Mouse (Mus musculus) liver, postnatal 0 days (tissue): Measurements from ENCODE around the gene Ttc39d. TPM values are rescaled to one million over a fixed set of nuclear protein-coding genes. Genes with fewer than 3 reads are reported as not detected.
"Not testable (repeated sequence)": the region's sequence is repeated elsewhere in the genome, so short reads cannot be mapped to it uniquely, and the experiment has no call there.

Source experiments
- ATAC-seq: fragments of 200-750 bp; cut with Nextera tagmentation; 2 replicates; pipeline ENCODE4 v1.8.0; 2017; ENCODE audit warnings: mild to moderate bottlenecking, moderate library complexity
- DNase-seq: peaks from one replicate; pipeline ENCODE4 v3.0.0-alpha.2; 2016
- H3K27ac ChIP-seq: fragments of 300-500 bp; sonication (generic); 2 replicates; pipeline ENCODE4 v1.5.1; 2014; ENCODE audit warnings: antibody characterized with exemption, moderate library complexity, mild to moderate bottlenecking, low read depth
- H3K27me3 ChIP-seq: fragments of 300-500 bp; sonication (generic); 2 replicates; pipeline ENCODE4 v1.6.1; 2014; ENCODE audit warnings: low read length, control low read depth, mixed read lengths; ENCODE audit not compliant: insufficient read depth
- H3K36me3 ChIP-seq: fragments of 300-500 bp; sonication (generic); replicated peaks from 2 replicates; pipeline ENCODE4 v1.6.1; 2014; ENCODE audit warnings: mild to moderate bottlenecking, control low read depth, low read length, moderate library complexity, mixed read lengths; ENCODE audit not compliant: insufficient read depth
- H3K4me1 ChIP-seq: fragments of 300-500 bp; sonication (generic); 2 replicates; pipeline ENCODE4 v1.6.1; 2014; ENCODE audit warnings: antibody characterized with exemption, mild to moderate bottlenecking, control low read depth; ENCODE audit not compliant: insufficient read depth
- H3K4me2 ChIP-seq: fragments of 300-500 bp; sonication (generic); 2 replicates; pipeline ENCODE4 v1.6.1; 2014; ENCODE audit warnings: low read depth, mild to moderate bottlenecking, low read length, moderate library complexity, mixed read lengths
- H3K4me3 ChIP-seq: fragments of 300-500 bp; sonication (generic); 2 replicates; pipeline ENCODE4 v1.5.1; 2014; ENCODE audit warnings: low read depth, low read length
- H3K9ac ChIP-seq: fragments of 300-500 bp; sonication (generic); replicated peaks from 2 replicates; pipeline ENCODE4 v1.6.1; 2014; ENCODE audit warnings: mild to moderate bottlenecking, moderate library complexity
- H3K9me3 ChIP-seq: fragments of 300-500 bp; sonication (generic); 2 replicates; pipeline ENCODE4 v1.6.1; 2016; ENCODE audit warnings: mild to moderate bottlenecking, control low read depth, low read length, mixed read lengths
- CTCF ChIP-seq: sonication (generic); IDR thresholded peaks from 2 replicates; pipeline ENCODE4 v1.5.1; 2016; ENCODE audit warnings: antibody characterized with exemption, low read depth
- EP300 ChIP-seq: IDR thresholded peaks from 2 replicates; pipeline ENCODE4 v1.6.1; 2016; ENCODE audit warnings: antibody characterized with exemption, low read depth, mild to moderate bottlenecking
- WGBS: fragments of 180-500 bp; shearing (Covaris S2); extraction: QIAGEN DNeasy Blood & Tissue Kit; methylation state at CpG from one replicate; pipeline ENCODE4 v1.1.7; 2014; ENCODE audit not compliant: insufficient replicate concordance; 5-methylcytosine and 5-hydroxymethylcytosine counted together
- polyA plus RNA-seq: library from polyadenylated mRNA; unstranded; fragments of >200 nt; fragmentation: Nextera tagmentation; extraction: Ambion mirVana; gene quantifications from 2 replicates; pipeline ENCODE4 v1.2.1, GENCODE M21; 2015

Gene Ttc39d
- polyA plus RNA-seq, 1 experiment from 2014 or later, result not detected

DNA sequence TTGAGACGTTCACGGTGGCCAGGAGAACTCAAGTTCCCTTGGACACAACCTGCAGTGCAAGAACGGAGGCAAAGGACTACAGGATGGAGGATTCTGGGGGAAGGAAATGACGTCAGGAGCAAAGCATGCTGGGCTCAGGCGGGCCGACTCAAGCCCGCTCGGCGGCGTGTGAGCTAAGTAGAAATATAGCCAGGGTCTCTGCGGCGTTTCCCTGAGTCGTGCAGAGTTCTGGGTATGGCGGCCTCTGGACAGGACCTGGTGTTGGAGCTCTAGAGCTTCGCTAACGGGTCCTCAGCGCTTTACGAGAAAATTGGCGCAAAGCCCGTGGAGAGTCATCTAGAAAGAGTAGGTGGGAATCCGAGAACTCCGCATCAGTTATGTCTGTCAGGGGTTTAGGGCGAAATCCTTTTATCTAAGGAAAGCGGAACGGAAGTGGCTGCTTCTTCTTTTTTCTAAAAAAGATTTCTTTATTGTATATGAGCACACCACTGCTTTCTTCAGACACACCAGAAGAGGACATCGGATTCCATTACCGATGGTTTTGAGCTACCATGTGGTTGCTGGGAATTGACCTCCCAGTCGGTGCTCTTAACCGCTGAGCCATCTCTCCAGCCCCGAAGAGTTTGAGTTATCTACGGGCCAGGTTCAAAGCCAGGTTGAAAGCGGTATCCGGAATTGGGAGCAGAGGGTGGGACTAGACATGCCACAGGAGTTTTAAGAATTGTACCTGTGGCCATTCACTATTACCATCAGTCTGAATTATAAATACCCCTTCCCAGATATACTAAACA lies 17.3 kb downstream of the Ttc39d start, which contains the start of gene Gemin6:
Gemin6 (plus strand) TSS at position 116 of the 791 bp plus-strand sequence.
- TF ChIP-seq CTCF (no peak), EP300 (0 out of 2 replicates have a peak, but pooled peaks have one; percentile 4)
- Histone ChIP-seq H3K4me3 (peak within 1 kb of the TSS; percentile 71), H3K9me3 (no peaks in the 10 kb centered on the region), H3K4me1 (peaks cover 8% of the 10 kb centered on the region; the same call in 1 of the 2 replicates), H3K9ac (peak within 1 kb of the TSS; percentile 78), H3K27ac (peak within 1 kb of the TSS; percentile 89), H3K36me3 (no peaks in the 10 kb centered on the region), H3K4me2 (peak within 1 kb of the TSS; percentile 80), H3K27me3 (no peaks in the 10 kb centered on the region)
- WGBS, result under 1% methylated on average over 33 of the region's 33 CpGs
- ATAC-seq (peak; percentile 96), DNase-seq (peak; percentile 86)

DNA sequence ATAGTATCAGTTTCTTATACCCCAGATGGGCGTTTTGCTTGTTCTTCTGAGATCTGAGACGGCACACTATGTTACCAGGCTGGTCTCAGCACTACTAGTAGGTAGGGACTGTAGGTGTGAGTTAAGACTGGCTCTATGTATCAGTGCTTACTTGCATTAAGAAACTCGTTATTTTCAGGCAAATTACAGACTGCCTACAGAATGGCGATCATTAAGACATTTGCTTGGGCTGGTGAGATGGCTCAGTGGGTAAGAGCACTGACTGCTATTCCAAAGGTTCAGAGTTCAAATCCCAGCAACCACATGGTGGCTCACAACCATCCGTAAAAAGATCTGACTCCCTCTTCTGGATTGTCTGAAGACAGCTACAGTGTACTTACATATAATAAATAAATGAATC lies 17.9 kb downstream of the Ttc39d start:
- not testable (repeated sequence) for H3K9me3 ChIP-seq, ATAC-seq, H3K36me3 ChIP-seq, H3K4me1 ChIP-seq, DNase-seq, H3K27me3 ChIP-seq
- 30% methylated on average over 5 of the region's 5 CpGs for WGBS
- peak overlapping the region; percentile 80 for H3K4me2 ChIP-seq
- H3K27ac ChIP-seq, result peak overlapping the region; percentile 89
- peak overlapping the region; percentile 71 for H3K4me3 ChIP-seq
- peak overlapping the region; percentile 78 for H3K9ac ChIP-seq

DNA sequence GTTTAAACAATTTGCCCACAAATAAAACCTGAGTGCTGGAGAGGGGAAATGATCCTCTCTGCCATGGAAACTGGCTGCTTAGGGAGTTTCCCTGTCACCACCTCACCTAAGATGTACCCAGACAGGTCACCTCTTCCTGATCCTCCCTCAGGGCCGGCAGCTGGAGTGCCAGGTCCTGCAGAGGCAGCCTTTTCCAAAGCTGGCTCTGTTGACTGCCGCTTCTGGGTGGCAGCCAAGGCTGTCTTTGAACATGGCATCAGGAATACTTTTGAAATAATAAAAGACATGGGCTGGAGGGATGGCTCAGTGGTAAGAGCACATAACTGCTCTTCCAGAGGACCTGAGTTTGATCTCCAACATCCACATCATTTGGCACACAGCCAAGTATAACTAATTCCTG lies 22.1 kb downstream of the Ttc39d start:
- DNase-seq (no peak), ATAC-seq (no peak)
- Histone ChIP-seq H3K4me2 (no peak overlapping the region), H3K9ac (no peak overlapping the region), H3K27me3 (no peaks in the 10 kb centered on the region), H3K36me3 (no peaks in the 10 kb centered on the region), H3K4me3 (no peak overlapping the region), H3K9me3 (no peaks in the 10 kb centered on the region), H3K27ac (no peak overlapping the region), H3K4me1 (peaks cover 5% of the 10 kb centered on the region; the same call in 1 of the 2 replicates)
- TF ChIP-seq CTCF (no peak), EP300 (no peak)
- WGBS, result 84% methylated on average over 2 of the region's 2 CpGs

DNA sequence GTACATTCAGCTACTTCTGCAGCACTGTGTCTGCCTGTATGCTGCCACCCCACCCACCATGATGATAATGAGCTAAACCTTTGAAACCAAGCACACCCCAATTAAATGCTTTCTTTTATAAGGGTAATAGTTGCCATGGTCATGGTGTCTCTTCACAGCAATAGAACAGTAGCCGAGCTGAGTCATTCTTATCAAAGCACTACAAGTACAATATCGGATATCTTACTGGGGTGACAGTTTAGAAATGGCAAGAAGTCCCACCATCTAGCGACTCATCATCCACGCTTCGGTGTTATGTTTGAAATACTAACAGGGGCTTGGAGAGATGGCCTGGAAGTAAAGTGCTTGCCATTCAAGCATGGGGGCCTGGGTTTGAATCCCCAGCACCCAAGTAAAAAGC lies 26.6 kb downstream of the Ttc39d start:
- Histone ChIP-seq H3K9me3 (no peaks in the 10 kb centered on the region), H3K4me2 (no peak overlapping the region), H3K4me1 (no peaks in the 10 kb centered on the region), H3K36me3 (no peaks in the 10 kb centered on the region; the same call in 1 of the 2 replicates), H3K4me3 (no peak overlapping the region), H3K27me3 (no peaks in the 10 kb centered on the region), H3K27ac (no peak overlapping the region), H3K9ac (no peak overlapping the region)
- 80% methylated on average over 5 of the region's 5 CpGs for WGBS
- TF ChIP-seq EP300, result no peak
- no peak for TF ChIP-seq CTCF
- DNase-seq (no peak), ATAC-seq (no peak)

DNA sequence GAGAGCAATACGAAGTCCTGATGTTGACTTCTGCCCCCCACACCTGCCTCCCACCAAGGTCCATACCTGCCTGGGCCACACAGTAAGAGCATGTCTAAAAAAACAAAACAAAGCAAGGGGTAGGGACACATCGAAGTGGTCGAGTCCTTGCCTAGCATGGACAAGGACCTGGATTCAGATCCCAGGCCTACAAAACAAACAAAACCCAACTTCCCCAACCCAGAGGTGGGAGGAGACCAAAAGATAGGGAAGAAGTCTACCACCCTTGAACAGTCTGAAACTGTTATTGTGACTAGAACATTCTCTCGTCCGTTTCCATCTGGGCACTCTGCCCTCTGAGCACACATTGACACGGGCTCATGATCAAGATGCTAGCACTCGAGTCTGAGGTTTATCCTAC lies 27.1 kb downstream of the Ttc39d start:
- ATAC-seq, result no peak
- Histone ChIP-seq H3K9ac (no peak overlapping the region), H3K4me1 (no peaks in the 10 kb centered on the region), H3K27ac (no peak overlapping the region), H3K4me3 (no peak overlapping the region), H3K36me3 (no peaks in the 10 kb centered on the region; the same call in 1 of the 2 replicates), H3K9me3 (no peaks in the 10 kb centered on the region), H3K4me2 (no peak overlapping the region), H3K27me3 (no peaks in the 10 kb centered on the region)
- WGBS, result 76% methylated on average over 7 of the region's 7 CpGs
- no peak for TF ChIP-seq EP300
- no peak for DNase-seq

DNA sequence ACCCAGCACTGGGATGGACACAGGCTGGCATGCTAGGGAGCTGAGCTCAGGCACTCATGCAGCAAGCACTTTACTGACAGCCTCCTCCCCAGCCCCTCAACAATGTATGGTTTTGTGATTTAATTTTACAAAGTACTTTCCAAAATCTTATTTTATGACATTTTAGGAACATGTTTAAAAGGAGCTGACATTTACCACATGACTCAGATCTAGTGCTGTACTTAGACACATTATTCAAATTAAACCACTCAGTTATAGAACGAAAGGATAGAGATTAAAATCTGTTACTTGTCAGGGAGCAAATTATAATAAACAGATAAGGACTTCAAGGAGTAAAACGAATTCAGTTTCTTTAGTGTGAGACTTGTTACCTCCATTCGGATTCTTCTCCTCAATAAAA lies 28.2 kb downstream of the Ttc39d start:
- WGBS, result 75% methylated on average over 3 of the region's 3 CpGs
- peaks cover 3% of the 10 kb centered on the region for H3K36me3 ChIP-seq
- no peaks in the 10 kb centered on the region for H3K4me1 ChIP-seq
- no peak for TF ChIP-seq EP300
- no peak for TF ChIP-seq CTCF
- H3K4me3 ChIP-seq, result no peak overlapping the region
- no peak overlapping the region for H3K27ac ChIP-seq
- H3K4me2 ChIP-seq, result no peak overlapping the region
- no peak overlapping the region for H3K9ac ChIP-seq
- no peaks in the 10 kb centered on the region for H3K27me3 ChIP-seq
- DNase-seq, result no peak
- ATAC-seq, result no peak
- no peaks in the 10 kb centered on the region for H3K9me3 ChIP-seq
